Mouse (Mus musculus) ES-E14 (cell line): Measurements from ENCODE around the gene Sf3b2. TPM values are rescaled to one million over a fixed set of nuclear protein-coding genes. Genes with fewer than 3 reads are reported as not detected.

Experiments
- DNase-seq: peaks from one replicate; pipeline ENCODE4 v3.0.0-alpha.2; 2013; ENCODE audit warnings: low read depth, low spot score
- H3K27ac ChIP-seq: 2 replicates; pipeline ENCODE4 v1.5.1; 2012; ENCODE audit warnings: low read depth, mild to moderate bottlenecking, low read length, moderate library complexity, mixed read lengths; ENCODE audit not compliant: poor library complexity, insufficient read depth, severe bottlenecking
- H3K36me3 ChIP-seq: 2 replicates; pipeline ENCODE4 v1.6.1; 2012; ENCODE audit warnings: mild to moderate bottlenecking, low read length, moderate library complexity, mixed read lengths; ENCODE audit not compliant: control insufficient read depth, poor library complexity, insufficient read depth, severe bottlenecking
- H3K4me1 ChIP-seq, 2 experiments: fragments of 150-350 bp in 1 of 2; sonication (generic) in 1 of 2; 2 replicates each; pipeline ENCODE4 v1.6.1; 2012; ENCODE audit warnings: low read length in 2 of 2, mild to moderate bottlenecking in 1 of 2, mixed read lengths in 1 of 2; ENCODE audit not compliant: control insufficient read depth in 2 of 2, insufficient read depth in 2 of 2, poor library complexity in 1 of 2
- H3K4me3 ChIP-seq, 2 experiments: fragments of 150-350 bp in 1 of 2; sonication (generic) in 1 of 2; 2 replicates each; pipeline ENCODE4 v1.5.1; 2012; ENCODE audit warnings: low read length in 2 of 2, low read depth in 1 of 2, mild to moderate bottlenecking in 1 of 2, mixed read lengths in 1 of 2; ENCODE audit not compliant: insufficient read depth in 1 of 2, poor library complexity in 1 of 2, severe bottlenecking in 1 of 2
- H3K9ac ChIP-seq: 2 replicates; pipeline ENCODE4 v1.6.1; 2012; ENCODE audit warnings: low read depth, mild to moderate bottlenecking, low read length, mixed read lengths; ENCODE audit not compliant: poor library complexity, insufficient read depth, severe bottlenecking
- H3K9me3 ChIP-seq: fragments of 150-350 bp; sonication (generic); 2 replicates; pipeline ENCODE4 v1.6.1; 2012; ENCODE audit warnings: low read depth, mild to moderate bottlenecking, low read length; ENCODE audit not compliant: control insufficient read depth, insufficient read depth
- CHD2 ChIP-seq: IDR thresholded peaks from 2 replicates; pipeline ENCODE4 v1.6.1; 2014; ENCODE audit warnings: mild to moderate bottlenecking, low read depth, low read length, inconsistent platforms
- HCFC1 ChIP-seq: IDR thresholded peaks from 2 replicates; pipeline ENCODE4 v1.6.1; 2012; ENCODE audit warnings: low read length, inconsistent platforms, borderline replicate concordance; ENCODE audit not compliant: insufficient read depth
- MAFK ChIP-seq: IDR thresholded peaks from 2 replicates; pipeline ENCODE4 v1.6.1; 2014; ENCODE audit warnings: mild to moderate bottlenecking, low read depth, low read length, inconsistent platforms; ENCODE audit not compliant: insufficient read depth
- ZC3H11A ChIP-seq: IDR thresholded peaks from 2 replicates; pipeline ENCODE4 v1.6.1; 2012; ENCODE audit warnings: low read depth, mild to moderate bottlenecking, inconsistent platforms, low read length, borderline replicate concordance
- ZNF384 ChIP-seq: IDR thresholded peaks from 2 replicates; pipeline ENCODE4 v1.6.1; 2012; ENCODE audit warnings: low read depth, low read length, inconsistent platforms
- in situ Hi-C, 2 experiments: fragments of 600-800 bp; cut with MboI; formaldehyde crosslinking; loops; one replicate each; pipeline ENCODE4 v1.15.1; 2025; ENCODE audit warnings: low sequenced_read_pairs in 2 of 2, inconsistent platforms in 1 of 2; ENCODE audit not compliant: unreplicated experiment in 2 of 2
- total RNA-seq: library from RNA; depleted of rRNA; stranded (reverse); fragments of 300-350 nt; gene quantifications from 2 replicates; pipeline ENCODE4 v1.2.3, GENCODE M21; 2012

The Sf3b2 gene
- total RNA-seq, 1 experiment = 175 TPM

- H3K4me3 ChIP-seq = peak overlapping the region; percentile 31 to 34
- H3K4me1 ChIP-seq = peaks cover 0 to 3% of the 10 kb centered on the region in 2 experiments; a peak in 1 of 4 replicates
- H3K9ac ChIP-seq = peak overlapping the region; percentile 20
- H3K36me3 ChIP-seq = no peaks in the 10 kb centered on the region; the same call in 1 of the 2 replicates
- H3K27ac ChIP-seq = no peak overlapping the region
- TF ChIP-seq HCFC1 (no peak), MAFK (no peak)
- in situ Hi-C loops = no loop called here
- H3K9me3 ChIP-seq = no peaks in the 10 kb centered on the region
- DNase-seq = peak; percentile 40
Observed at GRCm38 (mm10) chr19:5306968-5307734, 11.9 kb upstream of the Sf3b2 start.

GRCm38 (mm10) chr19:5306279-5306678 lies 11.0 kb upstream of the Sf3b2 start:
- Histone ChIP-seq H3K4me3 (peak overlapping the region; percentile 31 to 34; a peak in 2 of 4 replicates), H3K27ac (no peak overlapping the region), H3K4me1 (peaks cover 0 to 6% of the 10 kb centered on the region in 2 experiments; a peak in 1 of 4 replicates), H3K36me3 (no peaks in the 10 kb centered on the region; the same call in 1 of the 2 replicates), H3K9me3 (no peaks in the 10 kb centered on the region), H3K9ac (peak overlapping the region; percentile 20; the same call in 1 of the 2 replicates)
- no peak for TF ChIP-seq HCFC1
- DNase-seq = peak; percentile 44
- in situ Hi-C loops = no loop called here

GRCm38 (mm10) chr19:5302455-5302854 lies 7.2 kb upstream of the Sf3b2 start:
- no peaks in the 10 kb centered on the region; the same call in 1 of the 2 replicates for H3K36me3 ChIP-seq
- H3K9ac ChIP-seq = peak overlapping the region; percentile 21; the same call in 1 of the 2 replicates
- no peak overlapping the region for H3K4me3 ChIP-seq
- no peaks in the 10 kb centered on the region for H3K9me3 ChIP-seq
- no peak overlapping the region for H3K27ac ChIP-seq
- no peak for TF ChIP-seq CHD2
- in situ Hi-C loops = no loop called here
- peak; percentile 65 for DNase-seq
- peaks cover 1 to 13% of the 10 kb centered on the region in 2 experiments; a peak in 3 of 4 replicates for H3K4me1 ChIP-seq

- no peak for TF ChIP-seq ZNF384
- TF ChIP-seq ZC3H11A = no peak
- TF ChIP-seq MAFK = no peak
- TF ChIP-seq CHD2 = no peak
- TF ChIP-seq HCFC1 = no peak
- Histone ChIP-seq H3K4me1 (peaks cover 1 to 14% of the 10 kb centered on the region in 2 experiments; a peak in 3 of 4 replicates), H3K9ac (no peak overlapping the region), H3K9me3 (no peaks in the 10 kb centered on the region), H3K4me3 (no peak overlapping the region), H3K27ac (peak overlapping the region; percentile 34; the same call in 1 of the 2 replicates), H3K36me3 (no peaks in the 10 kb centered on the region; the same call in 1 of the 2 replicates)
- peak; percentile 69 for DNase-seq
- in situ Hi-C loops = no loop called here
Observed at GRCm38 (mm10) chr19:5300588-5300987, 5.3 kb upstream of the Sf3b2 start.
